Mouse (Mus musculus): ENCODE results near the gene Ifi211. TPM values are rescaled to one million over a fixed set of nuclear protein-coding genes. Genes with fewer than 3 reads are reported as not detected.
"Not testable (repeated sequence)": the region's sequence is repeated elsewhere in the genome, so short reads cannot be mapped to it uniquely, and the experiment has no call there.

Ifi211 gene
- polyA plus RNA-seq (2012; rRNA removed), result 0.13 and 0.21 TPM in 2 replicates

GRCm38 (mm10) chr1:173912548-173913255, at the start of gene Ifi211:
TSS of gene Ifi211 (minus strand) at chr1:173913046.
- H3K4me3 ChIP-seq (ENCODE audit: insufficient read depth, low read length); H3K27ac ChIP-seq (ENCODE audit: insufficient read depth, low read length); H3K4me1 ChIP-seq (ENCODE audit: control insufficient read depth, insufficient read depth, low read length): not testable (repeated sequence)

- H3K4me3 ChIP-seq (ENCODE audit: insufficient read depth, low read length); H3K4me1 ChIP-seq (ENCODE audit: control insufficient read depth, insufficient read depth, low read length); H3K27ac ChIP-seq (ENCODE audit: insufficient read depth, low read length): not testable (repeated sequence)
These were observed 48.6 kb upstream of the Ifi211 start for GRCm38 (mm10) chr1:173961491-173961890.

- not testable (repeated sequence) for H3K27ac ChIP-seq (ENCODE audit: insufficient read depth, low read length); H3K4me3 ChIP-seq (ENCODE audit: insufficient read depth, low read length); H3K4me1 ChIP-seq (ENCODE audit: control insufficient read depth, insufficient read depth, low read length)
These were observed 47.2 kb upstream of the Ifi211 start for GRCm38 (mm10) chr1:173959998-173960397.

- H3K4me1 ChIP-seq (ENCODE audit: control insufficient read depth, insufficient read depth, low read length); H3K4me3 ChIP-seq (ENCODE audit: insufficient read depth, low read length); H3K27ac ChIP-seq (ENCODE audit: insufficient read depth, low read length): not testable (repeated sequence)
These were observed 43.1 kb upstream of the Ifi211 start for GRCm38 (mm10) chr1:173955839-173956527.

GRCm38 (mm10) chr1:173955071-173955796, 42.4 kb upstream of the Ifi211 start:
- no peaks in the 10 kb centered on the region for H3K4me1 ChIP-seq (ENCODE audit: control insufficient read depth, insufficient read depth, low read length)
- TF ChIP-seq POLR2A (IDR thresholded peaks at IDR 0.05; ENCODE audit: extremely low read depth, insufficient read depth, low read length) (no peak), CTCF (IDR thresholded peaks at IDR 0.05; ENCODE audit: extremely low read depth, insufficient read depth, low read length) (no peak)

GRCm38 (mm10) chr1:173953563-173953962, 40.7 kb upstream of the Ifi211 start:
- TF ChIP-seq CTCF (IDR thresholded peaks at IDR 0.05; ENCODE audit: extremely low read depth, insufficient read depth, low read length) (no peak), POLR2A (IDR thresholded peaks at IDR 0.05; ENCODE audit: extremely low read depth, insufficient read depth, low read length) (no peak)
- Histone ChIP-seq H3K4me3 (ENCODE audit: insufficient read depth, low read length) (no peak overlapping the region), H3K4me1 (ENCODE audit: control insufficient read depth, insufficient read depth, low read length) (no peaks in the 10 kb centered on the region), H3K27ac (ENCODE audit: insufficient read depth, low read length) (no peak overlapping the region)

More at GRCm38 (mm10) chr1:173955071-173955796, 42.4 kb upstream of the Ifi211 start:
- H3K27ac ChIP-seq (ENCODE audit: insufficient read depth, low read length), result no peak overlapping the region
- H3K4me3 ChIP-seq (ENCODE audit: insufficient read depth, low read length), result no peak overlapping the region

GRCm38 (mm10) chr1:173949044-173949443, 36.2 kb upstream of the Ifi211 start:
- not testable (repeated sequence) for H3K4me3 ChIP-seq (ENCODE audit: insufficient read depth, low read length); H3K27ac ChIP-seq (ENCODE audit: insufficient read depth, low read length)

GRCm38 (mm10) chr1:173942780-173943066, 29.9 kb upstream of the Ifi211 start:
- H3K4me3 ChIP-seq (ENCODE audit: insufficient read depth, low read length); H3K27ac ChIP-seq (ENCODE audit: insufficient read depth, low read length); H3K4me1 ChIP-seq (ENCODE audit: control insufficient read depth, insufficient read depth, low read length): not testable (repeated sequence)

More at GRCm38 (mm10) chr1:173949044-173949443, 36.2 kb upstream of the Ifi211 start:
- H3K4me1 ChIP-seq (ENCODE audit: control insufficient read depth, insufficient read depth, low read length), result not testable (repeated sequence)

- H3K4me3 ChIP-seq (ENCODE audit: insufficient read depth, low read length); H3K4me1 ChIP-seq (ENCODE audit: control insufficient read depth, insufficient read depth, low read length): not testable (repeated sequence)
These were observed 29.3 kb upstream of the Ifi211 start, which contains the start of the genes Mndal and Ifi203 for GRCm38 (mm10) chr1:173941924-173942779. TSS of gene Mndal (minus strand) at chr1:173942491. TSS of gene Ifi203 (minus strand) at chr1:173942672.

GRCm38 (mm10) chr1:173941522-173941921, 28.7 kb upstream of the Ifi211 start:
- not testable (repeated sequence) for H3K4me1 ChIP-seq (ENCODE audit: control insufficient read depth, insufficient read depth, low read length); H3K27ac ChIP-seq (ENCODE audit: insufficient read depth, low read length); H3K4me3 ChIP-seq (ENCODE audit: insufficient read depth, low read length)

More at GRCm38 (mm10) chr1:173941924-173942779, 29.3 kb upstream of the Ifi211 start, which contains the start of the genes Mndal and Ifi203:
- H3K27ac ChIP-seq (ENCODE audit: insufficient read depth, low read length), result not testable (repeated sequence)

GRCm38 (mm10) chr1:173919279-173919678, 6.4 kb upstream of the Ifi211 start:
- H3K4me1 ChIP-seq (ENCODE audit: control insufficient read depth, insufficient read depth, low read length); H3K4me3 ChIP-seq (ENCODE audit: insufficient read depth, low read length); H3K27ac ChIP-seq (ENCODE audit: insufficient read depth, low read length): not testable (repeated sequence)

Measured in cortical plate, adult 2 months (tissue).